14 mouse cellular contexts compared by ENCODE assay signal in genomic region chr10:13431641-13432540, GRCm38 (mm10). TPM values are rescaled to one million over a fixed set of nuclear protein-coding genes. Genes with fewer than 3 reads are reported as not detected.
DNase-seq lines count a peak whose midpoint lies in the region; ATAC-seq lines count a peak whose summit lies in the region.
"Had no signal": no experiment of that assay in that cellular context is flagged by ENCODE, and none has a peak within 500 bp of the region (broad histone marks: within the 10 kb centered on the region; RNA-seq: fewer than 3 reads in every experiment).

No protein-coding gene starts in this region.

- no peaks in the 10 kb centered on the region for H3K27me3 ChIP-seq in heart, embryonic 12.5 days (replicated peaks)
- no peaks in the 10 kb centered on the region for H3K27me3 ChIP-seq in midbrain, embryonic 11.5 days (ENCODE audit: control insufficient read depth, insufficient read depth, low read length)
- H3K27me3 ChIP-seq in midbrain, embryonic 14.5 days (ENCODE audit: control insufficient read depth, insufficient read depth, low read length): no peaks in the 10 kb centered on the region
- H3K27me3 ChIP-seq in embryonic facial prominence, embryonic 13.5 days: no peaks in the 10 kb centered on the region
- H3K27me3 ChIP-seq in neural tube, embryonic 11.5 days (ENCODE audit: control insufficient read depth, insufficient read depth, low read length): no peaks in the 10 kb centered on the region
- H3K27me3 ChIP-seq: heart, embryonic 15.5 days; lung, embryonic 15.5 days had no signal

- no peak overlapping the region for H3K4me2 ChIP-seq in heart, embryonic 12.5 days
- H3K4me2 ChIP-seq in midbrain, embryonic 11.5 days: no peak overlapping the region
- no peak overlapping the region for H3K4me2 ChIP-seq in midbrain, embryonic 14.5 days (ENCODE audit: low read length)
- no peak overlapping the region for H3K4me2 ChIP-seq in embryonic facial prominence, embryonic 13.5 days
- no peak overlapping the region for H3K4me2 ChIP-seq in neural tube, embryonic 11.5 days (ENCODE audit: low read depth)
- H3K4me2 ChIP-seq: heart, embryonic 15.5 days; lung, embryonic 15.5 days had no signal

- ATAC-seq in heart, embryonic 12.5 days (ENCODE audit: insufficient number of reproducible peaks, low FRiP score): no peak
- no peak for ATAC-seq in midbrain, embryonic 11.5 days (ENCODE audit: low FRiP score)
- no peak for ATAC-seq in midbrain, embryonic 14.5 days (ENCODE audit: low FRiP score, low TSS enrichment)
- no peak for ATAC-seq in embryonic facial prominence, embryonic 13.5 days (ENCODE audit: insufficient number of reproducible peaks, insufficient read depth, low FRiP score, low TSS enrichment, low read depth)
- no peak for ATAC-seq in neural tube, embryonic 11.5 days (ENCODE audit: insufficient read depth, low FRiP score, low TSS enrichment)

- no peak overlapping the region for H3K4me3 ChIP-seq in heart, embryonic 12.5 days
- H3K4me3 ChIP-seq in midbrain, embryonic 11.5 days (ENCODE audit: low read depth, low read length): no peak overlapping the region
- no peak overlapping the region for H3K4me3 ChIP-seq in midbrain, embryonic 14.5 days (replicated peaks; ENCODE audit: low read depth, low read length)
- no peak overlapping the region for H3K4me3 ChIP-seq in embryonic facial prominence, embryonic 13.5 days
- H3K4me3 ChIP-seq in neural tube, embryonic 11.5 days (ENCODE audit: low read depth, low read length): no peak overlapping the region
- H3K4me3 ChIP-seq: heart, embryonic 15.5 days; left cerebral cortex, adult 2 months; lung, embryonic 15.5 days had no signal

- peaks cover 16% of the 10 kb centered on the region for H3K4me1 ChIP-seq in heart, embryonic 12.5 days (replicated peaks)
- H3K4me1 ChIP-seq in midbrain, embryonic 11.5 days (ENCODE audit: control insufficient read depth, insufficient read depth, low read length): peaks cover 11% of the 10 kb centered on the region
- H3K4me1 ChIP-seq in midbrain, embryonic 14.5 days (ENCODE audit: control insufficient read depth, insufficient read depth, low read length): no peaks in the 10 kb centered on the region
- H3K4me1 ChIP-seq in embryonic facial prominence, embryonic 13.5 days: peaks cover 25% of the 10 kb centered on the region
- H3K4me1 ChIP-seq in neural tube, embryonic 11.5 days (ENCODE audit: control insufficient read depth, insufficient read depth, low read length): peaks cover 4% of the 10 kb centered on the region; the same call in 1 of the 2 replicates

- DNase-seq in heart, postnatal 36 days: no peak
- DNase-seq in midbrain, embryonic 11.5 days (ENCODE audit: low spot score, missing footprints): peak; percentile 92
- DNase-seq in midbrain, embryonic 14.5 days: no peak
- peak; percentile 39 for DNase-seq in neural tube, embryonic 11.5 days (ENCODE audit: low spot score)
- DNase-seq in thymus, postnatal 25 days: no peak
- no peak for DNase-seq in frontal cortex, postnatal 25 days (ENCODE audit: low spot score in 2 of 2)
- DNase-seq: adrenal gland, adult 8-10 months; kidney, adult 9 months; thymus, postnatal 4 days had no signal

- intact Hi-C loops in heart, postnatal 36 days (cut with DNase I): no loop called here

- no peak overlapping the region for H3K9ac ChIP-seq in heart, embryonic 12.5 days
- peak overlapping the region; percentile 30; the same call in 1 of the 2 replicates for H3K9ac ChIP-seq in midbrain, embryonic 11.5 days (ENCODE audit: low read length)
- H3K9ac ChIP-seq in midbrain, embryonic 14.5 days (replicated peaks; ENCODE audit: low read length): no peak overlapping the region
- H3K9ac ChIP-seq in embryonic facial prominence, embryonic 13.5 days: peak overlapping the region; percentile 46
- 0 out of 2 replicates have a peak overlapping the region, but pooled peaks have one; percentile 4 for H3K9ac ChIP-seq in neural tube, embryonic 11.5 days (ENCODE audit: low read length)
- H3K9ac ChIP-seq: heart, embryonic 15.5 days; lung, embryonic 15.5 days had no signal

- H3K9me3 ChIP-seq in heart, embryonic 12.5 days (replicated peaks): no peaks in the 10 kb centered on the region
- no peaks in the 10 kb centered on the region for H3K9me3 ChIP-seq in midbrain, embryonic 11.5 days (ENCODE audit: control insufficient read depth, low read length)
- H3K9me3 ChIP-seq in midbrain, embryonic 14.5 days (ENCODE audit: control insufficient read depth, low read length): no peaks in the 10 kb centered on the region
- no peaks in the 10 kb centered on the region for H3K9me3 ChIP-seq in embryonic facial prominence, embryonic 13.5 days
- no peaks in the 10 kb centered on the region for H3K9me3 ChIP-seq in neural tube, embryonic 11.5 days (ENCODE audit: control insufficient read depth, low read length)
- H3K9me3 ChIP-seq: heart, embryonic 15.5 days; lung, embryonic 15.5 days had no signal

- H3K27ac ChIP-seq in heart, embryonic 12.5 days (ENCODE audit: poor library complexity, severe bottlenecking): peak overlapping the region; percentile 37; the same call in 1 of the 2 replicates
- H3K27ac ChIP-seq in midbrain, embryonic 11.5 days (ENCODE audit: low read depth, low read length): peak overlapping the region; percentile 36
- no peak overlapping the region for H3K27ac ChIP-seq in midbrain, embryonic 14.5 days (replicated peaks; ENCODE audit: low read depth, low read length)
- H3K27ac ChIP-seq in embryonic facial prominence, embryonic 13.5 days: peak overlapping the region; percentile 78
- H3K27ac ChIP-seq in neural tube, embryonic 11.5 days (ENCODE audit: low read depth, low read length): peak overlapping the region; percentile 69
- H3K27ac ChIP-seq: heart, embryonic 15.5 days; left cerebral cortex, adult 2 months; lung, embryonic 15.5 days had no signal

- 46% methylated on average over 8 of the region's 8 CpGs for WGBS in heart, embryonic 12.5 days
- WGBS in midbrain, embryonic 11.5 days: 22% methylated on average over 8 of the region's 8 CpGs
- WGBS in midbrain, embryonic 14.5 days: 22% methylated on average over 8 of the region's 8 CpGs
- WGBS in embryonic facial prominence, embryonic 13.5 days: 28% methylated on average over 8 of the region's 8 CpGs
- WGBS in neural tube, embryonic 11.5 days: 20% methylated on average over 8 of the region's 8 CpGs

- no peaks in the 10 kb centered on the region for H3K36me3 ChIP-seq in heart, embryonic 12.5 days
- H3K36me3 ChIP-seq in midbrain, embryonic 11.5 days (ENCODE audit: control insufficient read depth, insufficient read depth, low read length): no peaks in the 10 kb centered on the region
- no peaks in the 10 kb centered on the region for H3K36me3 ChIP-seq in midbrain, embryonic 14.5 days (ENCODE audit: control insufficient read depth, insufficient read depth, low read length)
- H3K36me3 ChIP-seq in embryonic facial prominence, embryonic 13.5 days: no peaks in the 10 kb centered on the region
- no peaks in the 10 kb centered on the region for H3K36me3 ChIP-seq in neural tube, embryonic 11.5 days (ENCODE audit: control insufficient read depth, insufficient read depth, low read length)
- H3K36me3 ChIP-seq: heart, embryonic 15.5 days; lung, embryonic 15.5 days had no signal

RNA-seq across cellular contexts. Expression of gene Phactr2, which starts 42.3 kb away (rescaled TPM):
- 58.1 and 65.7 TPM in 2 replicates for polyA plus RNA-seq in heart, embryonic 12.5 days (2016; fragmentation: Nextera tagmentation; extraction: Ambion mirVana)
- 10 to 100 TPM; 45.6 to 45.8 TPM for total RNA-seq in heart, postnatal 36 days (2021)
- 13.7 and 14.2 TPM in 2 replicates for polyA plus RNA-seq in midbrain, embryonic 11.5 days (2014; fragmentation: Nextera tagmentation; extraction: Ambion mirVana)
- polyA plus RNA-seq in midbrain, embryonic 14.5 days (2014; fragmentation: Nextera tagmentation; extraction: Ambion mirVana): 3.8 and 6.3 TPM in 2 replicates
- 22.9 and 24.9 TPM in 2 replicates for polyA plus RNA-seq in embryonic facial prominence, embryonic 13.5 days (2015; fragmentation: Nextera tagmentation; extraction: Ambion mirVana)
- polyA plus RNA-seq in neural tube, embryonic 11.5 days (2014; fragmentation: Nextera tagmentation; extraction: Ambion mirVana): 18.8 and 19.8 TPM in 2 replicates

Comparison
In these comparisons a context has a peak if more than half of its experiments do, and no peak if none do; other contexts are left out.
1. H3K9ac ChIP-seq: peak in midbrain, embryonic 11.5 days (single experiment), embryonic facial prominence, embryonic 13.5 days (single experiment) and neural tube, embryonic 11.5 days (single experiment); none in heart, embryonic 12.5 days (single experiment) and midbrain, embryonic 14.5 days (single experiment).
2. DNase-seq: peak in midbrain, embryonic 11.5 days (single experiment) and neural tube, embryonic 11.5 days (single experiment); none in heart, postnatal 36 days (0 of 2), midbrain, embryonic 14.5 days (single experiment), thymus, postnatal 25 days (single experiment) and frontal cortex, postnatal 25 days (0 of 2).